Mouse (Mus musculus) telencephalon, adult 2 months (tissue): ENCODE measurements at regions not wholly inside any gene's neighbourhood (a gene's known extent, or its start where the extent isn't known, plus 50 kb on each side); places are given as distances from the start of the nearest gene placed in this dataset.

ENCODE experiments used
- DNase-seq: peaks from one replicate; pipeline ENCODE4 v3.0.0-alpha.2; 2011; ENCODE audit warnings: low read depth, low spot score

- DNase-seq, result no peak
These were observed 604.5 kb upstream of the Rgs18 start for GRCm38 (mm10) chr1:145379739-145380138.

DNA sequence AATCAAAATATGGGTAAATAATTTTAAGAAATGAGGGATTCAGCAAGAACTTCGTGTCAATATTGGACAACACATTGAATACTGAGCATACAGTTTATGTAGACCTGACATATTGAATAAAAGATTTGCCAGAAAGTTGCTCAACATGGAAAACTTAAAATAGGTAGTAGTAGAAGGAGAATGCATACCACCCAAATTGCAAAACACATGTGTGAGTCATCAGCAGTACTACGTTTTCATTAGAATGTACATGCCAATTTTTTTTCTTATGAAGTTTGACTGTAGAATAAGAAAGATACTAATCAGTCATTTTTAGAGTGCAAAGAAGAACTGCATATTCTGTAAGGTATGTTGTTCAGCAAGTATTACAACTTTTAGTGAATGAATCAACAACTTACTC, 601.8 kb upstream of the Rgs18 start:
- DNase-seq, result no peak

- no peak for DNase-seq
These were observed 600.8 kb upstream of the Rgs18 start for GRCm38 (mm10) chr1:145376069-145376468.

DNA sequence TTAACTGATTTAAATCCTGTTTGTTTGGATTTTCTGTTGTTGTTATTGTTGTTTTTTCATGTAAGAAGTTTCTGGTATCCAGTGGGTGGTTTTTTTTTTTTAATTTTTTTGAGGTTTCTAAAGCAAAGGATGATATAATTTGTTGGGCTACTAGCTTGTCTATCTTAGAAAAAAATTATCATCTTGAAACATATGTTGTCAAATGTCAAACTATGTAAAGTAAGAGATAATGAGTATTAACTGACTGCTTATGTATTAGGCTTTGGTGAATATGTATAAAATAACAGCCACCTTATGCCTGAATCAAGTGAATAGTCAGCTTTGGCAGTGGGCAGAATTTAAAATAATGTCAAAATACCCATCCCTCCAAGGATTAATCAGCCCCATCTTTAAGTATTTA, 588.6 kb upstream of the Rgs18 start:
- no peak for DNase-seq

GRCm38 (mm10) chr1:145344821-145345220, 569.6 kb upstream of the Rgs18 start:
- peak; percentile 48 for DNase-seq

GRCm38 (mm10) chr1:145344356-145344755, 569.1 kb upstream of the Rgs18 start:
- no peak for DNase-seq

DNA sequence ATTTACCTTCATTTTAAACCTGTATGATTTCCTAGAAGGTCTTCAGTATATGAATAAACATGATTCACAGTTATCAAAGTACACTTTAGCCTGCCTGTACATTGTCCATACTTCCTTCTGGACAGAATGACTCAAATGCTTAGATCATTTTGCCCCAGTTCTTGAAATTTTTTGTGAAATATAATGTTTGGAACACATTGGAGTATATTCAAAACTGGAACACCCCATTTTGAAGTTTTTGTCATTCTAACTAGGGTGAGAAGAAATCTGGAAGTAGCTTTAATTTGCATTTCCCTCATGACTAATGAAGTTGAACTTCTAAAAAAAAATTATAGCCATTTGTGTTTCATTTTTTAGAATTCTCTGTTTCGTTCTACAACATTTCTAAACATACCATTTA, 561.6 kb upstream of the Rgs18 start:
- DNase-seq, result peak; percentile 34

GRCm38 (mm10) chr1:145292931-145293330, 517.7 kb upstream of the Rgs18 start:
- DNase-seq, result no peak
